Mouse (Mus musculus): ENCODE data around the gene Fmod.

GRCm38 (mm10) chr1:134047431-134047830 is 10.4 kb downstream of the Fmod start:
- no peak for TF ChIP-seq CTCF (IDR thresholded peaks at IDR 0.05; ENCODE audit: control insufficient read depth, insufficient read depth, low read length)
- no peak for TF ChIP-seq POLR2A (IDR thresholded peaks at IDR 0.05; ENCODE audit: borderline replicate concordance, control insufficient read depth, low read depth, low read length)

Data from bone marrow, adult 2 months (tissue).